26 mouse cellular contexts compared by ENCODE assay signal in genomic region chr10:11269165-11269564, GRCm38 (mm10). TPM values are rescaled to one million over a fixed set of nuclear protein-coding genes. Genes with fewer than 3 reads are reported as not detected.
DNase-seq lines count a peak whose midpoint lies in the region; ATAC-seq and TF ChIP-seq lines count a peak whose summit lies in the region.
"Had no signal": no experiment of that assay in that cellular context is flagged by ENCODE, and none has a peak within 500 bp of the region (broad histone marks: within the 10 kb centered on the region; RNA-seq: fewer than 3 reads in every experiment).

No protein-coding gene starts in this region.

- no peak for TF ChIP-seq CTCF in brain, embryonic 14.5 days (IDR thresholded peaks at IDR 0.05; ENCODE audit: borderline replicate concordance, extremely low read depth, insufficient read depth, insufficient read length)
- TF ChIP-seq CTCF in intestine, postnatal 0 days (IDR thresholded peaks at IDR 0.05; ENCODE audit: low read depth): no peak

- no peaks in the 10 kb centered on the region for H3K27me3 ChIP-seq in intestine, postnatal 0 days (replicated peaks; ENCODE audit: control insufficient read depth, insufficient read depth, low read length)
- H3K27me3 ChIP-seq: CH12.LX, Patski had no signal

- H3K9ac ChIP-seq in intestine, postnatal 0 days (ENCODE audit: low read depth, low read length): no peak overlapping the region

- peak; percentile 52 for DNase-seq in ES-CJ7 (ENCODE audit: low read depth, low spot score)
- peak; percentile 70 for DNase-seq in R1 (ENCODE audit: low read depth, low spot score)
- peak; percentile 50 for DNase-seq in ZHBTc4 (ENCODE audit: low read depth, low spot score)
- DNase-seq in brain, embryonic 14.5 days (ENCODE audit: low read depth): peak; percentile 24
- DNase-seq in embryo, embryonic 9.5 days (ENCODE audit: extremely low spot score): no peak
- no peak for DNase-seq in adrenal gland, adult 2 months
- no peak for DNase-seq in yolk sac, embryonic 10.5 days (ENCODE audit: low spot score)
- DNase-seq: adrenal gland, adult 8-10 months; adrenal gland, postnatal 10 days; adrenal gland, postnatal 14 days; adrenal gland, postnatal 25 days; adrenal gland, postnatal 36 days; B cell, adult 2 months; cerebellum, adult 11 months; cerebellum, adult 11-12 months; cerebellum, adult 18-20 months; cerebellum, adult 2 months; cerebellum, adult 8-10 months; cerebellum, adult 9-10 months; cerebellum, adult 9-11 months had no signal

- no peak for TF ChIP-seq POLR2A in brain, embryonic 14.5 days (IDR thresholded peaks at IDR 0.05; ENCODE audit: borderline replicate concordance, extremely low read depth, insufficient read depth, insufficient read length, poor library complexity, severe bottlenecking)

- H3K4me3 ChIP-seq in intestine, postnatal 0 days (ENCODE audit: low read depth, low read length): no peak overlapping the region

- no peak for ATAC-seq in intestine, postnatal 0 days
- ATAC-seq: activated CD4-positive, CD25-positive, alpha-beta regulatory T cell, adult 4 months; CD4-positive, CD25-positive, alpha-beta regulatory T cell, adult 4 months; Patski had no signal

- H3K4me1 ChIP-seq in intestine, postnatal 0 days (replicated peaks; ENCODE audit: control insufficient read depth, insufficient read depth, low read length): no peaks in the 10 kb centered on the region

- no peak overlapping the region for H3K4me2 ChIP-seq in intestine, postnatal 0 days (replicated peaks; ENCODE audit: low read depth)

- H3K27ac ChIP-seq in intestine, postnatal 0 days (ENCODE audit: low read depth, low read length): no peak overlapping the region

- H3K9me3 ChIP-seq in intestine, postnatal 0 days (ENCODE audit: control insufficient read depth): no peaks in the 10 kb centered on the region

- no peaks in the 10 kb centered on the region for H3K36me3 ChIP-seq in intestine, postnatal 0 days (ENCODE audit: control insufficient read depth, insufficient read depth)
- H3K36me3 ChIP-seq: G1E had no signal

RNA-seq across cellular contexts. Expression of gene Fbxo30, which starts 12.0 kb away (rescaled TPM):
- polyA plus RNA-seq in brain, embryonic 14.5 days (2012; rRNA removed): 7.9 and 10.0 TPM in 2 replicates
- 10 to 100 TPM; 21.9 to 25.2 TPM for total RNA-seq in adrenal gland, adult 2 months (2021)
- polyA plus RNA-seq in adrenal gland, adult 2 months (2012; rRNA removed): 1.2 and 1.4 TPM in 2 replicates
- 8.7 and 8.9 TPM in 2 replicates for polyA plus RNA-seq in intestine, postnatal 0 days (2015; fragmentation: Nextera tagmentation; extraction: Ambion mirVana)

Comparison
In these comparisons a context has a peak if more than half of its experiments do, and no peak if none do; other contexts are left out.
1. DNase-seq: peak in ES-CJ7 (single experiment), R1 (single experiment), ZHBTc4 (single experiment) and brain, embryonic 14.5 days (single experiment); none in embryo, embryonic 9.5 days (single experiment), adrenal gland, adult 2 months (single experiment) and yolk sac, embryonic 10.5 days (single experiment).